Mouse (Mus musculus) neural tube, embryonic 11.5 days (tissue): ENCODE data around the gene Etv1. TPM values are rescaled to one million over a fixed set of nuclear protein-coding genes. Genes with fewer than 3 reads are reported as not detected.

Experiments
- ATAC-seq: fragments of 200-750 bp; cut with Nextera tagmentation; 2 replicates; pipeline ENCODE4 v1.8.0; 2017; ENCODE audit warnings: moderate number of reproducible peaks, mild to moderate bottlenecking, moderate TSS enrichment, moderate library complexity; ENCODE audit not compliant: insufficient read depth, low FRiP score, low TSS enrichment
- DNase-seq: peaks from one replicate; pipeline ENCODE4 v3.0.0-alpha.2; 2015; ENCODE audit warnings: low spot score
- H3K27ac ChIP-seq: fragments of 300-500 bp; sonication (generic); 2 replicates; pipeline ENCODE4 v1.5.1; 2014; ENCODE audit warnings: low read depth, mild to moderate bottlenecking, low read length
- H3K27me3 ChIP-seq: fragments of 300-500 bp; sonication (generic); 2 replicates; pipeline ENCODE4 v1.6.1; 2014; ENCODE audit warnings: mild to moderate bottlenecking, low read length, mixed read lengths; ENCODE audit not compliant: control insufficient read depth, insufficient read depth
- H3K36me3 ChIP-seq: fragments of 300-500 bp; sonication (generic); 2 replicates; pipeline ENCODE4 v1.6.1; 2014; ENCODE audit warnings: mild to moderate bottlenecking, low read length, moderate library complexity, mixed read lengths; ENCODE audit not compliant: control insufficient read depth, insufficient read depth
- H3K4me1 ChIP-seq: fragments of 300-500 bp; sonication (generic); 2 replicates; pipeline ENCODE4 v1.6.1; 2014; ENCODE audit warnings: low read length, mixed read lengths; ENCODE audit not compliant: control insufficient read depth, insufficient read depth
- H3K4me2 ChIP-seq: fragments of 300-500 bp; sonication (generic); 2 replicates; pipeline ENCODE4 v1.6.1; 2014; ENCODE audit warnings: low read depth, mild to moderate bottlenecking, moderate library complexity
- H3K4me3 ChIP-seq: fragments of 300-500 bp; sonication (generic); 2 replicates; pipeline ENCODE4 v1.5.1; 2014; ENCODE audit warnings: low read depth, low read length
- H3K9ac ChIP-seq: fragments of 300-500 bp; sonication (generic); 2 replicates; pipeline ENCODE4 v1.6.1; 2014; ENCODE audit warnings: mild to moderate bottlenecking, low read length
- H3K9me3 ChIP-seq: fragments of 300-500 bp; sonication (generic); 2 replicates; pipeline ENCODE4 v1.6.1; 2016; ENCODE audit warnings: low read length; ENCODE audit not compliant: control insufficient read depth
- WGBS: fragments of 180-500 bp; shearing (Covaris S2); extraction: QIAGEN DNeasy Blood & Tissue Kit; methylation state at CpG from one replicate; pipeline ENCODE4 v1.1.7; 2014; 5-methylcytosine and 5-hydroxymethylcytosine counted together
- polyA plus RNA-seq: library from polyadenylated mRNA; unstranded; fragments of >200 nt; fragmentation: Nextera tagmentation; extraction: Ambion mirVana; gene quantifications from 2 replicates; pipeline ENCODE4 v1.2.1, GENCODE M21; 2014

Etv1 gene
- polyA plus RNA-seq, 1 experiment from 2014 or later: 17.3 TPM

DNA sequence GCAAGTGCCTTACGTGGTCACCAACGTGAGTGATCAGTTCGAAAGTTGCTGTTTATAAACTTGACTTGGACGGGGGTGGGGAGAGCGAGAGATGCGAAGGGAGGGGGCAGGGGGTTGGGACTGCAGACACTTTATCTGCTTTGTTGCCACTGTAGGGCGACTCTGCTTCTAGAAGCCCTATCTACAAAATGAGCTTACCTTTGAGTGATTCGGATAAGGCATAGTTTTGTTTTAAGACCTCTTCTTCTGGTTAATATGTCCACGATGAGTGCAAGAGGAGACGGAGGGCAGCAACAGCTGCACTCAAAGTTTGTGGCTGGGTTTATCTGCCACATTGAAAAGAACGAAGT, 1.8 kb downstream of the Etv1 start:
- peak overlapping the region; percentile 98 for H3K4me2 ChIP-seq
- no peaks in the 10 kb centered on the region for H3K9me3 ChIP-seq
- H3K27me3 ChIP-seq: no peaks in the 10 kb centered on the region
- no peaks in the 10 kb centered on the region; the same call in 1 of the 2 replicates for H3K4me1 ChIP-seq
- WGBS: under 1% methylated on average over 11 of the region's 11 CpGs
- DNase-seq (peak; percentile 29), ATAC-seq (no peak)
- peak overlapping the region; percentile 37; the same call in 1 of the 2 replicates for H3K9ac ChIP-seq
- H3K27ac ChIP-seq: no peak overlapping the region
- H3K36me3 ChIP-seq: no peaks in the 10 kb centered on the region
- H3K4me3 ChIP-seq: peak overlapping the region; percentile 47

DNA sequence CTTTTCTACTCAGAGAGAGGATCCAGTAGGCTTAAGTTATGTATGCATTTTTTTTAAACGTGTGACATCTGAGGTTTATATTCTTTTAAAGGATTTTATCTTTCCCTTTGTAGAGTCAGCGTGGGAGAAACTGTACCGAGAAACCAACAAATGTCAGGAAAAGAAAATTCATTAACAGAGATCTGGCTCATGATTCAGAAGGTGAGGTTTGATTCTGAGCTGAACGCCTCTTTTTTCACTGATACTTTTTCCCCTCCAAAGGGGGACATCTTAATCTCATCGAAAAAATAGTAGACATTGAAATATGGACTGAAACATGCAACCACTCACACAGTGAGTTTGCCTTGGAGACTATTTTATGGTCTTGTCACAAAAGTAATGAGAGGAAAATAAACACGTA, 2.5 kb downstream of the Etv1 start:
- H3K36me3 ChIP-seq: no peaks in the 10 kb centered on the region
- no peak overlapping the region for H3K9ac ChIP-seq
- H3K4me1 ChIP-seq: no peaks in the 10 kb centered on the region; the same call in 1 of the 2 replicates
- WGBS: 51% methylated on average over 6 of the region's 6 CpGs
- peak overlapping the region; percentile 47 for H3K4me3 ChIP-seq
- no peak overlapping the region for H3K27ac ChIP-seq
- H3K27me3 ChIP-seq: no peaks in the 10 kb centered on the region
- ATAC-seq (no peak), DNase-seq (no peak)
- H3K4me2 ChIP-seq: peak overlapping the region; percentile 98
- no peaks in the 10 kb centered on the region for H3K9me3 ChIP-seq

DNA sequence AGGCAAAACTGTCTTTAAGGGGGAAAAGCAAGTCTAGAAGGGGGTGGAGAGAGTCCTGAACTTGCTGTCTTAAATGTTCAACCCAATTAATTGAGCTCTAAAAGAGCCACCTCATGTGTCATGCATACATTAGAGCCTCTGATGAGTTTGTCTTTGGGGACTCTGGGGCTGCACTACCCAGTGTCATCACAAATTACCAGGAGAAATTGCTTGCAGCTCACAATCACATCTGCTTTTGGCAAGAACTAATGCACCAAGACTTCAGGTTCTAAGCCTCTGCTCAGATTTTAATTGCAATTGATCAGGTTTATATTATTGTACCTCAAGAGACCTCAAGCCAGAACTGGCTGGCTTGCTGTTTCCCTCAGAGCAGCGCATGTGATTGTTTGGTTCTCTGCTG, 4.1 kb downstream of the Etv1 start:
- Histone ChIP-seq H3K4me2 (no peak overlapping the region), H3K27ac (no peak overlapping the region), H3K36me3 (no peaks in the 10 kb centered on the region), H3K9ac (no peak overlapping the region), H3K4me3 (no peak overlapping the region), H3K27me3 (no peaks in the 10 kb centered on the region), H3K9me3 (no peaks in the 10 kb centered on the region), H3K4me1 (no peaks in the 10 kb centered on the region; the same call in 1 of the 2 replicates)
- DNase-seq: no peak
- 48% methylated on average over 1 of the region's 1 CpGs for WGBS
- no peak for ATAC-seq

DNA sequence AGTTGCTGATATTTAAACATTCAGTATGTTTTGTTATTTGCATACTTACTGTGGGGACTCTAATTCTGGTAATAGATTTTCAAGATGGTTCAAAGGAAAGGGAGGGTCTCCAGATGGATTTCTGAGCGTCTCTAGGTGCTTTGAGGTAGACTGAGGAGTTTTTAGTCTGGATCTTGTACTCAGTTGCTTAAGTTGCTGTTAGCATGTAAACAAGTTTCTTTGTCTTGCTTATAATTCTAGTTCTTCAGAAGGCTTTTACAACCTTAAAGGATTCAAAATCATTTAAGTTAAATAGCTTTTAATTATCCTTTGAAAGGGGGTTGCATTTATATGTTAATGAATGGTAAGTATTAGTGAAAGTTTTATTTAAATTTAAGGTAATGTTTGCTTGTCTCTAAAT, 5.0 kb downstream of the Etv1 start:
- no peak overlapping the region for H3K4me2 ChIP-seq
- DNase-seq (no peak), ATAC-seq (no peak)
- no peaks in the 10 kb centered on the region for H3K27me3 ChIP-seq
- H3K4me3 ChIP-seq: no peak overlapping the region
- H3K9ac ChIP-seq: no peak overlapping the region
- 17% methylated on average over 1 of the region's 1 CpGs for WGBS
- H3K4me1 ChIP-seq: no peaks in the 10 kb centered on the region; the same call in 1 of the 2 replicates
- H3K27ac ChIP-seq: no peak overlapping the region
- no peaks in the 10 kb centered on the region for H3K36me3 ChIP-seq
- H3K9me3 ChIP-seq: no peaks in the 10 kb centered on the region

DNA sequence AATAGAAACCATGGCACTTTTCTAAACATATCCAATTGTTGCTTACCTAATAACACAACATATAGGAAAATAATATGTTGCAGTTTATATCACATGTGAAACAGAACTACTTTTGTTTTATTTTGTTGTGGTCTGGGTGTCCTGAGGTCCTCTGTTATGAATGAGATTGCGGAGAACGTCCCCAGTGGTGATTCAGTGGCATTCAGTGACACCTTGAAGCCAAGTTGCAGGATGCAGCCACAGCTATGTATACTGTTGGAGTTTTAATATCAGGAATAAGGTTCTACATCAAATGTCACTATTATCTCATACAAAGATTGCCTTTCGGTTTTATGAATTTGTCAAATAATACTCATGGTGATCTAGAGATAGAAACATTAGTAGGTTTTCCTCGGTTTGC, 7.4 kb downstream of the Etv1 start:
- ATAC-seq: no peak
- Histone ChIP-seq H3K9ac (no peak overlapping the region), H3K27me3 (no peaks in the 10 kb centered on the region), H3K36me3 (no peaks in the 10 kb centered on the region), H3K4me1 (no peaks in the 10 kb centered on the region), H3K27ac (no peak overlapping the region), H3K4me3 (no peak overlapping the region), H3K9me3 (no peaks in the 10 kb centered on the region), H3K4me2 (no peak overlapping the region)
- no peak for DNase-seq
- WGBS: 93% methylated on average over 4 of the region's 4 CpGs

DNA sequence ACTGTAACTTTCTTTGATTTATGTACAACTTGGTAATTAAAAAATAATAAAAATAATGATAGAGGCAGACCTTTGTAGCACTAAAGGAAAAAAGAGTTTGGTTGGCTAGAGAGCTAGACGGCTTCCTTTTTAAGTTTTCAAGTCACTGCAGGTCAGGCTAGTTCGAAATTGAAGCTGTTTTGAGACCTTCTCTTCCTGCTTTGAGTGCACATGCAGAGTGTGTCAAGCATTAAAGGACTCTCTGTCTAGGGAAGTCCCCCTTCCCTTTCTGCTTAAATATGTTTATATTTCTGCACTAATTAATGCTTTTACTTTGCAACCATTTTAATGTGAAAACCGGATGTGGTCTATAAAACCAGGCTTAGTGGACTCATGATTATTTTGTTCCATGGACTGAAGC, 8.5 kb downstream of the Etv1 start:
- Histone ChIP-seq H3K9me3 (no peaks in the 10 kb centered on the region), H3K36me3 (no peaks in the 10 kb centered on the region), H3K4me2 (no peak overlapping the region), H3K27me3 (no peaks in the 10 kb centered on the region), H3K27ac (no peak overlapping the region), H3K9ac (no peak overlapping the region), H3K4me3 (no peak overlapping the region), H3K4me1 (no peaks in the 10 kb centered on the region)
- 63% methylated on average over 3 of the region's 3 CpGs for WGBS
- ATAC-seq (no peak), DNase-seq (no peak)

DNA sequence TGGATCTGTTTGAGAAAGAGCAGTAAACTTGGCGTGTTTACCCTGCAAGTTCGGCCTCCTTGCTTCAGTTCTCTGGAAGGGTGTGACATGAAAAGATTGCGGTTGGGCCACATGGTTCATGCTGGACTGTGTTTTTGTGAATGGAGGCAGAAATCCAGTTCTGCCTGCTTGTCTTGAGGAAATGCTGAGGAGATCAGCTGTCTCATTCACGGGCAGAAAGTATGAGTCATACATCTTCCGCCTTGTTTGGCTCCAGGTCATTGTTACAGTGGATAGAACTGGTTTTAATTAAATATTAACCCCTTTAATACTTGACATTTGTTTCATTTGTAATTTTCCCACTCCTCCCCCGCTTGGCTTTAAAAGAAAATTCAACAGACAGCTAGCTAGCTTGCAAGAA, 9.4 kb downstream of the Etv1 start:
- Histone ChIP-seq H3K9me3 (no peaks in the 10 kb centered on the region), H3K4me1 (no peaks in the 10 kb centered on the region), H3K27ac (no peak overlapping the region), H3K4me3 (no peak overlapping the region), H3K36me3 (no peaks in the 10 kb centered on the region), H3K9ac (no peak overlapping the region), H3K4me2 (no peak overlapping the region), H3K27me3 (no peaks in the 10 kb centered on the region)
- DNase-seq (no peak), ATAC-seq (no peak)
- WGBS: 59% methylated on average over 6 of the region's 6 CpGs

DNA sequence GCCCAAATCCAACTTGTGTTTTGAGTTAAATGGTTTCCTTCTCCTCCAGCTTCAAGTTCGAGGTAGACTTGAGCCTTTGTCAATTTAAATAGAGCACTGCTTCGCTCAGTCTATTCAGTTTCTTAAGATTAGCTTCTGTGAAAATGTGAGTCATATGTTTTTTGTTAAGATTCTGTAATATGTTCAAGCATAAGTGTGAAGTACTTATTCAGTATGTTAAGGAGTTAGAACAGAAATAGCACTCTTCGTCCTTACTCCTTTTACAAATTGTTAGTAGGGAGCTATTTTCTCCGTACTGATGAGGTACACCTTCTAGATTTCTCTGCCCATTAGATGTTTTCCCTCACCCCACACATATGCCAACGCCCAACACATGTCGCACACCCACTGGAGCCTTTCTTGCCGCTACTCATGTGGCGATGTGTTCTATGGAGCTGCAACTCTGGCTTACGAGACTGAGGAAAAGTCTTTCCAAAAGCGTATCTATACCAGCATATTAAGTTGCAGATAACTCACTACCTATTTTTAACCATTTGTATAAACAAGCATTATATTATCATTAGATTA, 10.7 kb downstream of the Etv1 start:
- H3K4me1 ChIP-seq: no peaks in the 10 kb centered on the region
- WGBS: 93% methylated on average over 10 of the region's 10 CpGs
- ATAC-seq (no peak), DNase-seq (no peak)
- H3K36me3 ChIP-seq: no peaks in the 10 kb centered on the region
- no peaks in the 10 kb centered on the region for H3K27me3 ChIP-seq
- H3K4me2 ChIP-seq: no peak overlapping the region
- H3K9ac ChIP-seq: no peak overlapping the region
- H3K9me3 ChIP-seq: no peaks in the 10 kb centered on the region
- no peak overlapping the region for H3K4me3 ChIP-seq
- no peak overlapping the region for H3K27ac ChIP-seq

DNA sequence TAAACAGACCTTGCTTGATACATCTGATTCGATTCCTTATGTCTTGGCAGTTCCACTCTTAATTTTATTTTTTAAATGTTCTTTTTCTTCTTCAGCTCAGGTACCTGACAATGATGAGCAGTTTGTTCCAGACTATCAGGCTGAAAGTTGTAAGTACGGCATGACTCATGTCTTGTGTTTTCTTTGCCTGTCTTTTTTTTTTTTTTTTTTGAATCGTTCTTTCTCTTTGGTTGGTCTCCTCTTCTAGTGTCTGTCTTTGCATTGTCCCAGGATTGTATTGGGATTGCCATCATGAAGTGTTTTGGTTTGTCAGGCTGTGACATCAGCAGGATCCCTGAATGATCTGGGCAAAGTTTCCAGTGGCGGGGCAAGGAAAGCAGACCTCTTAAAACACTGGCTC, 13.9 kb downstream of the Etv1 start:
- Histone ChIP-seq H3K36me3 (no peaks in the 10 kb centered on the region), H3K27me3 (no peaks in the 10 kb centered on the region), H3K4me3 (no peak overlapping the region), H3K9me3 (no peaks in the 10 kb centered on the region), H3K4me1 (no peaks in the 10 kb centered on the region), H3K9ac (no peak overlapping the region), H3K27ac (no peak overlapping the region), H3K4me2 (no peak overlapping the region)
- DNase-seq (no peak), ATAC-seq (no peak)
- 75% methylated on average over 4 of the region's 4 CpGs for WGBS
